Mouse (Mus musculus): Measurements from ENCODE around the gene Slc26a9.
"Not testable (repeated sequence)": the region's sequence is repeated elsewhere in the genome, so short reads cannot be mapped to it uniquely, and the experiment has no call there.

The Slc26a9 gene

DNA sequence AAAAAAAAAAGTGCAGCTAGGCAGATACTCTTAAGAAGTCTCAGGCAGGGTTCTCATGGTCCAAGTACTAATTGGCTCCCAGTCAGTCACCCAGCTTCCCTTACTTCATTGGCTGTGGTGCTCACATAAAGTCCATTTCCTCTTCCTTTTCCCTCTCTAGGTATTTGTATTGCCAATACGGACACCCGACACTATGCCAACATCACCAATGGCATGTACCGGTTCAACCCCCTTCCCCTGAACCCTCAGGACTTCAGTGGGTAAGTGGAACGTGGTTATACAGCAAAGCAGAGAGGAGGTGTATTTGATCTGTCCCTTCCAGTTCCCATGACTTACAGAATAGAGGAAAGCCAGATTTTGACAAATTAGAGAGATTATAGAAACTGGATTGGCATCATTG is 69.9 kb downstream of the Slc26a9 start:
- peaks cover 16% of the 10 kb centered on the region for H3K36me3 ChIP-seq (ENCODE audit: insufficient read depth, low read length)
- H3K4me3 ChIP-seq (replicated peaks; ENCODE audit: low read length) = no peak overlapping the region
- TF ChIP-seq CTCF (conservative IDR thresholded peaks at IDR 0.05; ENCODE audit: low read length) (no peak), NANOG (IDR thresholded peaks at IDR 0.05; ENCODE audit: borderline replicate concordance, low read length) (no peak), POU5F1 (IDR thresholded peaks at IDR 0.05; ENCODE audit: borderline replicate concordance, low read length) (no peak)
- H3K27me3 ChIP-seq (ENCODE audit: insufficient read depth, low read length) = peaks cover 16% of the 10 kb centered on the region
- peaks cover 16% of the 10 kb centered on the region for H3K4me1 ChIP-seq (replicated peaks; ENCODE audit: low read depth, low read length)
- H3K9me3 ChIP-seq (ENCODE audit: low read length) = no peaks in the 10 kb centered on the region

DNA sequence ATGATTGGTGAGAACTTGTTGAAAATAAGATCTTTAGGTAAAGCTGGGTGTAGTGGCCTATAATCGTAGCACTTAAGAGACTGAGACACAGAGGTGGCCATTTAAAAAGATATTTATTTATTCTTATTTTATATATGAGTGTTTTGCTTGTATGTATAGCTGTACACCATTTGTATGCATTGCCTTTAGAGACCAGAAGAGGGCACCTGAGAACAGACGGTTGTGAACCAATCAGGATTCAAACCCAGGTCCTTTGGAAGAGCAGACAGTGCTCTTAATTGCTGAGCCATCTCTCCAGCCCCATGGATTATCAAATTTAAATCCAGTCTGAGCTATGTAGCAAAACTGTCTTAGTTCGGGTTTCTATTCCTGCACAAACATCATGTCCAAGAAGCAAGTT is 70.4 kb downstream of the Slc26a9 start:
- peak; percentile 24 for TF ChIP-seq CTCF (conservative IDR thresholded peaks at IDR 0.05; ENCODE audit: low read length)
- no peak for TF ChIP-seq POU5F1 (IDR thresholded peaks at IDR 0.05; ENCODE audit: borderline replicate concordance, low read length)
- no peak for TF ChIP-seq NANOG (IDR thresholded peaks at IDR 0.05; ENCODE audit: borderline replicate concordance, low read length)
- H3K36me3 ChIP-seq (ENCODE audit: insufficient read depth, low read length) = peaks cover 16% of the 10 kb centered on the region
- no peak overlapping the region for H3K4me3 ChIP-seq (replicated peaks; ENCODE audit: low read length)
- H3K27me3 ChIP-seq (ENCODE audit: insufficient read depth, low read length) = peaks cover 13% of the 10 kb centered on the region
- 0 out of 2 replicates have a peak, but pooled peaks cover 2% of the 10 kb centered on the region for H3K9me3 ChIP-seq (ENCODE audit: low read length)
- H3K4me1 ChIP-seq (replicated peaks; ENCODE audit: low read depth, low read length) = peaks cover 21% of the 10 kb centered on the region

DNA sequence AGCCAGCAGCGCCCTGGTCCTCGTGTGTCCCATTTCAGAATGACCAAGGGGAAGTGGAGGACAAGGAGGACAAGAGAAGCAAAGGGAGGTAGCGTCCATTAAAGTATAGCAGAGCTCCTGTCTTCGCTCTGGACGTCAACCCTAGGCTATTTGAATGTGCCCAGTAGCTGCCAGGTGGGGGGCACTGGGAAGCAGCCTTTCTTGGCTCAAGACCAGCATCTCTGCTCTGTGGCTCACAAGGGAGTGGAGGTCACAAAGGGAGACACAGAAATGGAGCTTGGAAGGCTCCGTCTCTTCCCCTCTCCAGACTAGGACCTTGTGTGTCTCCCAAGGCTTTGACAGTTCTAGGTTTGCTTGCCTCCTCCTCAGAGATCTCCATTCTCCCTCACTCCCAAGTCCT is 73.1 kb downstream of the Slc26a9 start:
- Histone ChIP-seq H3K27me3 (ENCODE audit: insufficient read depth, low read length) (peaks cover 13% of the 10 kb centered on the region), H3K36me3 (ENCODE audit: insufficient read depth, low read length) (peaks cover 16% of the 10 kb centered on the region), H3K9me3 (ENCODE audit: low read length) (0 out of 2 replicates have a peak, but pooled peaks cover 4% of the 10 kb centered on the region), H3K4me1 (replicated peaks; ENCODE audit: low read depth, low read length) (peaks cover 41% of the 10 kb centered on the region), H3K4me3 (replicated peaks; ENCODE audit: low read length) (no peak overlapping the region)
- TF ChIP-seq CTCF (conservative IDR thresholded peaks at IDR 0.05; ENCODE audit: low read length) (no peak), NANOG (IDR thresholded peaks at IDR 0.05; ENCODE audit: borderline replicate concordance, low read length) (no peak), POU5F1 (IDR thresholded peaks at IDR 0.05; ENCODE audit: borderline replicate concordance, low read length) (no peak)

DNA sequence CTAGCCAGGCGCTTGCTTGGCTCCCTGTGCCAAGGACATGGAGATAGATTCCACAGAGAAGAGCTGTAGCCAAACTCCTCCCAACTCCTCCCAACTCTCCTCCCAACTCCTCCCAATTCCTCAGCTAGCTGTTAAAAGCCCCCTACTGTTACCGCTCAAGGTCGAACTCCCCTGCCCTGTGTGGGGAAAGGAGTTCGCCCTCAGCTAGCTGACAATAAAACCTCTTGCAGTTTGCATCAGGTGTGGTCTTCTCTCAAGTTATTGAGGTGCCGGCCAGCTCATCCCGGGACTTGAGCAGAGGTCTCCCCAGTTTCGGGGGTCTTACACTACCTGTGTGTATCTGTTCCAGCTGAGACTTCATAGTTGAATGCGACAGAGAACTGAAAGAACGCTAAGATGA is 76.5 kb downstream of the Slc26a9 start:
- 0 out of 2 replicates have a peak overlapping the region, but pooled peaks have one; percentile 5 for H3K4me3 ChIP-seq (replicated peaks; ENCODE audit: low read length)
- peaks cover 13% of the 10 kb centered on the region for H3K27me3 ChIP-seq (ENCODE audit: insufficient read depth, low read length)
- not testable (repeated sequence) for H3K36me3 ChIP-seq (ENCODE audit: insufficient read depth, low read length); H3K9me3 ChIP-seq (ENCODE audit: low read length)
- peaks cover 73% of the 10 kb centered on the region for H3K4me1 ChIP-seq (replicated peaks; ENCODE audit: low read depth, low read length)

DNA sequence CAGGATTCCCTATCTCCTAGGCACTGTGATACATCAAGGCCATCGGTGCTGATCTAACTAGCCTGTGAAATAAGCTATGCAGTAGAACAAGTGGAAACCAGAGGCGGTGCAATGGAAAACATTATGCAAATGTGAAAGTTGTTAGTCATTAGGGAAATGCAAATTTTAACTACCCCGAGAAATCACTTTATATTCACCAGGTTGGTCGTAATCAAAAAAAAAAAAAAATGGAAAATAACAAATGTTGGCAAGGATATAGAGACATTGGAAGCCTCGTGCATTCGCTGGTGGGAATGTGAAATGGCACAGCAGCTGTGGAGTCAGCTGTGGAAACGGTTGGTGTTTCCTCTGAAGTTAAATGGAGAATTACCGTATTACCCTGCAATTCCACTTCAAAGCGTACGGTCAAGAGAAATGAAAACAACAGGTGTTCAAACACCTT is 77.1 kb downstream of the Slc26a9 start:
- Histone ChIP-seq H3K27me3 (ENCODE audit: insufficient read depth, low read length) (peaks cover 13% of the 10 kb centered on the region), H3K4me1 (replicated peaks; ENCODE audit: low read depth, low read length) (peaks cover 77% of the 10 kb centered on the region), H3K36me3 (ENCODE audit: insufficient read depth, low read length) (peaks cover 3% of the 10 kb centered on the region; the same call in 1 of the 2 replicates), H3K9me3 (ENCODE audit: low read length) (0 out of 2 replicates have a peak, but pooled peaks cover 4% of the 10 kb centered on the region), H3K4me3 (replicated peaks; ENCODE audit: low read length) (0 out of 2 replicates have a peak overlapping the region, but pooled peaks have one; percentile 5)
- TF ChIP-seq POU5F1 (IDR thresholded peaks at IDR 0.05; ENCODE audit: borderline replicate concordance, low read length) = no peak
- TF ChIP-seq CTCF (conservative IDR thresholded peaks at IDR 0.05; ENCODE audit: low read length) = no peak
- TF ChIP-seq NANOG (IDR thresholded peaks at IDR 0.05; ENCODE audit: borderline replicate concordance, low read length) = no peak

All from E14TG2a.4 (cell line).